Mouse (Mus musculus) limb, embryonic 11.5 days (tissue): Measurements from ENCODE around the gene Fam32a. TPM values are rescaled to one million over a fixed set of nuclear protein-coding genes. Genes with fewer than 3 reads are reported as not detected.
A peak's percentile ranks its signal among the peaks of the same experiment; 100 is the strongest.

Experiments used
- ATAC-seq: fragments of 200-750 bp; cut with Nextera tagmentation; 2 replicates; pipeline ENCODE4 v1.8.0; 2017; ENCODE audit warnings: low read depth; ENCODE audit not compliant: insufficient number of reproducible peaks, low FRiP score, low TSS enrichment
- DNase-seq: peaks from one replicate; pipeline ENCODE4 v3.0.0-alpha.2; 2015; ENCODE audit warnings: low spot score
- H3K27ac ChIP-seq: fragments of 300-500 bp; sonication (generic); replicated peaks from 2 replicates; pipeline ENCODE4 v1.5.1; 2014; ENCODE audit warnings: low read depth, mild to moderate bottlenecking, low read length
- H3K27me3 ChIP-seq: fragments of 300-500 bp; sonication (generic); 2 replicates; pipeline ENCODE4 v1.6.1; 2014; ENCODE audit warnings: mild to moderate bottlenecking, low read length, mixed read lengths; ENCODE audit not compliant: control insufficient read depth, insufficient read depth
- H3K36me3 ChIP-seq: fragments of 300-500 bp; sonication (generic); 2 replicates; pipeline ENCODE4 v1.6.1; 2014; ENCODE audit warnings: mild to moderate bottlenecking, low read length, moderate library complexity, mixed read lengths; ENCODE audit not compliant: control insufficient read depth, insufficient read depth
- H3K4me1 ChIP-seq: fragments of 300-500 bp; sonication (generic); 2 replicates; pipeline ENCODE4 v1.6.1; 2014; ENCODE audit warnings: low read length, mixed read lengths; ENCODE audit not compliant: control insufficient read depth, insufficient read depth
- H3K4me2 ChIP-seq: fragments of 300-500 bp; sonication (generic); 2 replicates; pipeline ENCODE4 v1.6.1; 2014; ENCODE audit warnings: low read depth, mild to moderate bottlenecking, moderate library complexity; ENCODE audit not compliant: severe bottlenecking
- H3K4me3 ChIP-seq: fragments of 300-500 bp; sonication (generic); 2 replicates; pipeline ENCODE4 v1.5.1; 2014; ENCODE audit warnings: low read depth, low read length
- H3K9ac ChIP-seq: fragments of 300-500 bp; sonication (generic); 2 replicates; pipeline ENCODE4 v1.6.1; 2014; ENCODE audit warnings: mild to moderate bottlenecking, low read length
- H3K9me3 ChIP-seq: fragments of 300-500 bp; sonication (generic); 2 replicates; pipeline ENCODE4 v1.6.1; 2016; ENCODE audit warnings: low read length; ENCODE audit not compliant: control insufficient read depth
- WGBS: fragments of 180-500 bp; shearing (Covaris S2); extraction: QIAGEN DNeasy Blood & Tissue Kit; methylation state at CpG from one replicate; pipeline ENCODE4 v1.1.7; 2014; 5-methylcytosine and 5-hydroxymethylcytosine counted together
- polyA plus RNA-seq: library from polyadenylated mRNA; unstranded; fragments of >200 nt; fragmentation: Nextera tagmentation; extraction: Ambion mirVana; gene quantifications from 2 replicates; pipeline ENCODE4 v1.2.1, GENCODE M21; 2014

Gene Fam32a
- polyA plus RNA-seq, 1 experiment from 2014 or later: 69.3 TPM

GRCm38 (mm10) chr8:72263451-72263850 is 43.9 kb downstream of the Fam32a start:
- ATAC-seq: no peak
- 76% methylated on average over 7 of the region's 7 CpGs for WGBS

DNA sequence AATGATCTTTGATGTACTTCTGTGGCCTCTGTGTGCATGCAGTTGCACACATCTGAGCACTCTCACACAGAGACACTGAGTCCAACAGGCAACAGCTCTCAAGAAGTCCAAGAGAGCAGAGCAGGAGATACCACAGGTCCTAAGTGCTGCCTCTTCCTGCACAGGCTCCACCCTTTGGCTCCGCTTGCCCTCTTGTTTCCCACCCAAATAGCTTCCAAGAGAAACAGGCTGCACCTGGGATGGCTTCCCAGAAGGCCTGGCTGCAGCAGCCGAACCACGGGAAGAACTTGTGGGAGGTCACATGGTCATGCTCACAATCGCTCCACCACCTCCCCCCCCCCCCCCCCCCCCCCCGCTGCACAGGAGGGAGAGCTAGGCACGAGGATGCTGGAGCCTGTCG is 45.8 kb downstream of the Fam32a start:
- 77% methylated on average over 5 of the region's 7 CpGs for WGBS

More at GRCm38 (mm10) chr8:72263451-72263850, 43.9 kb downstream of the Fam32a start:
- no peak overlapping the region for H3K27ac ChIP-seq
- no peak overlapping the region for H3K4me3 ChIP-seq
- no peak overlapping the region for H3K4me2 ChIP-seq
- H3K36me3 ChIP-seq: no peaks in the 10 kb centered on the region
- H3K9me3 ChIP-seq: no peaks in the 10 kb centered on the region
- no peak overlapping the region for H3K9ac ChIP-seq
- no peaks in the 10 kb centered on the region for H3K27me3 ChIP-seq
- DNase-seq: no peak
- no peaks in the 10 kb centered on the region; the same call in 1 of the 2 replicates for H3K4me1 ChIP-seq

GRCm38 (mm10) chr8:72266671-72267070 is 47.1 kb downstream of the Fam32a start:
- Histone ChIP-seq H3K27ac (no peak overlapping the region), H3K4me3 (no peak overlapping the region), H3K36me3 (no peaks in the 10 kb centered on the region), H3K9ac (no peak overlapping the region), H3K4me1 (no peaks in the 10 kb centered on the region), H3K27me3 (no peaks in the 10 kb centered on the region), H3K9me3 (no peaks in the 10 kb centered on the region), H3K4me2 (no peak overlapping the region)
- ATAC-seq (no peak), DNase-seq (no peak)

More for the DNA sequence above, 45.8 kb downstream of the Fam32a start:
- DNase-seq (no peak), ATAC-seq (no peak)
- no peak overlapping the region for H3K9ac ChIP-seq
- no peaks in the 10 kb centered on the region; the same call in 1 of the 2 replicates for H3K4me1 ChIP-seq
- H3K4me2 ChIP-seq: no peak overlapping the region
- no peak overlapping the region for H3K4me3 ChIP-seq
- H3K36me3 ChIP-seq: no peaks in the 10 kb centered on the region
- no peaks in the 10 kb centered on the region for H3K27me3 ChIP-seq
- no peaks in the 10 kb centered on the region for H3K9me3 ChIP-seq
- H3K27ac ChIP-seq: no peak overlapping the region

GRCm38 (mm10) chr8:72267106-72267505 is 47.6 kb downstream of the Fam32a start:
- 98% methylated on average over 8 of the region's 8 CpGs for WGBS
- DNase-seq (no peak), ATAC-seq (no peak)
- Histone ChIP-seq H3K4me2 (no peak overlapping the region), H3K36me3 (no peaks in the 10 kb centered on the region), H3K9ac (no peak overlapping the region), H3K27ac (no peak overlapping the region), H3K4me1 (no peaks in the 10 kb centered on the region), H3K27me3 (no peaks in the 10 kb centered on the region), H3K4me3 (no peak overlapping the region), H3K9me3 (no peaks in the 10 kb centered on the region)

DNA sequence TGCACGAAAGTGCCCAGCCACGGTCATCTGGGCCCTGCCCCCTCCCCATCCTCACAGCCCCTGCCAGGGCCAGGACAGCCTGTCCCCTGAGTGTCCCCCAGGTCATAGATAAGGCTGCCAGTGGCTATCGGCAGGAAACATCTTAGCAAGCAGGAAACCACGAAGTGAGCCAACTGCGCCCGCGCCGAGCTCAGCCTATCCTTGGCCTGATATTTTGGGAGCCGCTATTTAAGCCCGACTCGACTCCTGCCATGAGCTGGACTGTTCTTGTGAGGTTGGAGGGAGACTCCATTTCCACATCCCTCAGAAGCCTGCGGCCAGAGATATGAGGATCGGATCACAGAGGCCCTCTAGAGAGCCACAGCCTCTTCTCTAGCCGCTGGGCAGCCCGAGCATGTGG is 48.8 kb downstream of the Fam32a start:
- DNase-seq (no peak), ATAC-seq (no peak)
- Histone ChIP-seq H3K36me3 (no peaks in the 10 kb centered on the region), H3K4me3 (no peak overlapping the region), H3K4me1 (no peaks in the 10 kb centered on the region), H3K4me2 (no peak overlapping the region), H3K27me3 (no peaks in the 10 kb centered on the region), H3K9ac (no peak overlapping the region; the same call in 1 of the 2 replicates), H3K27ac (no peak overlapping the region), H3K9me3 (no peaks in the 10 kb centered on the region)
- 79% methylated on average over 15 of the region's 15 CpGs for WGBS

DNA sequence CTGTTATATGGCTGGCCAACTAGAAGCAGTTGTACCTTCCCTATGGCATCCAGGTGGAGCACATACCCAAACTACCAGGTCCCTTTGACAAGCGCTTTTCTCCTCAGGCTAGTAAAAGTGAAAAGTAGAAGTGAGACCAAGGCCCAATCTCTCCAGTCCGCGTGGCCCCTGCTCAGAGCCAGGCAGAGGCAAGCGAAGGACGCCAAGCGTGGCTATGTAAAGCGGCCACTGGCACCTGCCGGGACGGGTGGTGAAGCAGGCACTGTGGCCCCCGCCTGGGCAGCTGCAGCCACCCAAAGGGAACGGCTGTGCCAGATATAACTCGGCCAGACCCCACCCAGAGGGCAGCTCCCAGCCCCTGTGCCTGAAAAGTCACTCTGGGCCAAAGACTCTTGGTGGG is 51.1 kb downstream of the Fam32a start:
- Histone ChIP-seq H3K4me3 (no peak overlapping the region), H3K27me3 (no peaks in the 10 kb centered on the region), H3K4me2 (no peak overlapping the region), H3K9me3 (no peaks in the 10 kb centered on the region), H3K4me1 (no peaks in the 10 kb centered on the region), H3K9ac (no peak overlapping the region), H3K27ac (no peak overlapping the region), H3K36me3 (no peaks in the 10 kb centered on the region)
- no peak for DNase-seq
- 85% methylated on average over 12 of the region's 12 CpGs for WGBS
- ATAC-seq: no peak

GRCm38 (mm10) chr8:72271051-72271660 is 51.6 kb downstream of the Fam32a start:
- Histone ChIP-seq H3K9me3 (no peaks in the 10 kb centered on the region), H3K36me3 (no peaks in the 10 kb centered on the region), H3K27ac (no peak overlapping the region), H3K4me2 (no peak overlapping the region), H3K27me3 (no peaks in the 10 kb centered on the region), H3K9ac (no peak overlapping the region), H3K4me1 (no peaks in the 10 kb centered on the region), H3K4me3 (no peak overlapping the region)
- ATAC-seq (no peak), DNase-seq (no peak)
- WGBS: 69% methylated on average over 11 of the region's 11 CpGs

DNA sequence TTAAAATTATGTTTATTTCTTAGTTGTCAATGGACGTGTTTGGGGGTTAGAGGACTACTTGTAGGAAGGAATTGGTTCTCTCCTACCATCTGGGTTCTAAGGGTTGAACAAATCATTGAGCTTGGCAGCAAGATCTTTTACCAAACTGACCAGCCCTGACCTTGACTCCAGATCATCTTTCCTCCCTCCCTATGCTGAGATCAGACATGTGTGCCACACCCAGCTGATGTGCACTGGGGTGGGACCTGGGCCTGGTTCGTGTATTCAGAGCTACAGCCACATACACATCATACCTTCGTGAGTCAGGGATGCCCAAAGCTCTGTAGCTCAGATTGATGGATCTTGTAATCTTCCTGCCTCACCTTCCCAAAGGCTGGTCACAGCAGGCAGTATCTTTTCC is 52.2 kb downstream of the Fam32a start:
- no peaks in the 10 kb centered on the region for H3K27me3 ChIP-seq
- no peaks in the 10 kb centered on the region for H3K4me1 ChIP-seq
- H3K4me2 ChIP-seq: no peak overlapping the region
- no peak overlapping the region for H3K9ac ChIP-seq
- H3K4me3 ChIP-seq: no peak overlapping the region
- no peaks in the 10 kb centered on the region for H3K9me3 ChIP-seq
- ATAC-seq: no peak
- DNase-seq: no peak
- H3K27ac ChIP-seq: no peak overlapping the region
- 76% methylated on average over 3 of the region's 3 CpGs for WGBS
- no peaks in the 10 kb centered on the region for H3K36me3 ChIP-seq

DNA sequence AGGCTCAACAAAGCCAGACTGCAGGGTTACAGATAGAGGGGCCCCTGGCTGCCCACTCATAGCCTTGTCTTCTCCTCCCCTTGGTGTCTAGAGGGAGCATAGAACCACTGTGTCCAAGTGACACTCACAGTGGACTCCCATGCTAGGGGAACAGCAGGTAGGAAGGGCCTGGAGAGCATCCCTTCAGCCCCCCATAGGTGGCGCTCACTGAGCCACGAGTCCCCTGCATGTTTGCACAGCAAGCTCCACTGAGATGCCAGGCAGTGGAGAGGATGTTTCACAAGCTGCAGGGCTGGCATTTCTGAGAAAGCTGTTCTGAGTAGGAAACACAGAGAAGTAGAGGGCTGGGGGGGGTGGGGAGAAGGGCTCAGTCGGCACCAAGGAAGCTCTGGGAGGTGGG is 52.8 kb downstream of the Fam32a start:
- Histone ChIP-seq H3K4me2 (no peak overlapping the region), H3K9ac (no peak overlapping the region), H3K27me3 (no peaks in the 10 kb centered on the region), H3K27ac (no peak overlapping the region), H3K4me3 (no peak overlapping the region), H3K4me1 (no peaks in the 10 kb centered on the region), H3K36me3 (no peaks in the 10 kb centered on the region), H3K9me3 (no peaks in the 10 kb centered on the region)
- 0 out of 2 replicates have a peak, but pooled peaks have one; percentile 24 for ATAC-seq
- WGBS: 21% methylated on average over 3 of the region's 3 CpGs
- peak; percentile 67 for DNase-seq
